Mouse (Mus musculus) midbrain, postnatal 0 days (tissue): ENCODE results near the gene Hmga1b. TPM values are rescaled to one million over a fixed set of nuclear protein-coding genes. Genes with fewer than 3 reads are reported as not detected.
A peak's percentile ranks its signal among the peaks of the same experiment; 100 is the strongest.
"Not testable (repeated sequence)": the region's sequence is repeated elsewhere in the genome, so short reads cannot be mapped to it uniquely, and the experiment has no call there.

ENCODE experiments used
- ATAC-seq: fragments of 200-750 bp; cut with Nextera tagmentation; 2 replicates; pipeline ENCODE4 v1.8.0; 2017; ENCODE audit warnings: moderate number of reproducible peaks, mild to moderate bottlenecking, moderate TSS enrichment, moderate library complexity; ENCODE audit not compliant: low FRiP score
- DNase-seq: peaks from one replicate; pipeline ENCODE4 v3.0.0-alpha.2; 2015; ENCODE audit warnings: low spot score
- H3K27ac ChIP-seq: fragments of 300-500 bp; sonication (generic); 2 replicates; pipeline ENCODE4 v1.5.1; 2014; ENCODE audit warnings: low read depth, mild to moderate bottlenecking, low read length, mixed read lengths
- H3K27me3 ChIP-seq: fragments of 300-500 bp; sonication (generic); 2 replicates; pipeline ENCODE4 v1.6.1; 2014; ENCODE audit warnings: low read length, control low read depth, mixed read lengths; ENCODE audit not compliant: insufficient read depth
- H3K36me3 ChIP-seq: fragments of 300-500 bp; sonication (generic); 2 replicates; pipeline ENCODE4 v1.6.1; 2014; ENCODE audit warnings: low read length, control low read depth, mixed read lengths; ENCODE audit not compliant: insufficient read depth
- H3K4me1 ChIP-seq: fragments of 300-500 bp; sonication (generic); 2 replicates; pipeline ENCODE4 v1.6.1; 2014; ENCODE audit warnings: mild to moderate bottlenecking, control low read depth, antibody characterized with exemption, low read length, mixed read lengths; ENCODE audit not compliant: insufficient read depth
- H3K4me2 ChIP-seq: fragments of 300-500 bp; sonication (generic); 2 replicates; pipeline ENCODE4 v1.6.1; 2014; ENCODE audit warnings: low read depth, mild to moderate bottlenecking, low read length, mixed read lengths; ENCODE audit not compliant: poor library complexity, severe bottlenecking
- H3K4me3 ChIP-seq: fragments of 300-500 bp; sonication (generic); 2 replicates; pipeline ENCODE4 v1.5.1; 2014; ENCODE audit warnings: low read depth, mild to moderate bottlenecking, low read length, moderate library complexity
- H3K9ac ChIP-seq: fragments of 300-500 bp; sonication (generic); replicated peaks from 2 replicates; pipeline ENCODE4 v1.6.1; 2014; ENCODE audit warnings: mild to moderate bottlenecking, low read length, moderate library complexity, mixed read lengths; ENCODE audit not compliant: poor library complexity, severe bottlenecking
- H3K9me3 ChIP-seq: fragments of 300-500 bp; sonication (generic); 2 replicates; pipeline ENCODE4 v1.6.1; 2016; ENCODE audit warnings: low read length, control low read depth
- CTCF ChIP-seq: IDR thresholded peaks from 2 replicates; pipeline ENCODE4 v1.5.1; 2016; ENCODE audit warnings: antibody characterized with exemption, mild to moderate bottlenecking
- WGBS: fragments of 180-500 bp; shearing (Covaris S2); extraction: QIAGEN DNeasy Blood & Tissue Kit; methylation state at CpG from one replicate; pipeline ENCODE4 v1.1.7; 2014; 5-methylcytosine and 5-hydroxymethylcytosine counted together
- polyA plus RNA-seq: library from polyadenylated mRNA; unstranded; fragments of >200 nt; fragmentation: Nextera tagmentation; extraction: Ambion mirVana; gene quantifications from 2 replicates; pipeline ENCODE4 v1.2.1, GENCODE M21; 2015
- total RNA-seq: library from RNA; depleted of rRNA; stranded (reverse); fragments of >200 nt; gene quantifications from 2 replicates; pipeline ENCODE4 v1.2.3, GENCODE M21; 2014

Gene Hmga1b
- total and polyA plus RNA-seq, 2 experiments from 2014 or later, result 0.93 to 2.7 TPM

- H3K4me3 ChIP-seq, result peak overlapping the region; percentile 84
- peaks cover 9% of the 10 kb centered on the region; the same call in 1 of the 2 replicates for H3K4me1 ChIP-seq
- peaks cover 31% of the 10 kb centered on the region for H3K36me3 ChIP-seq
- ATAC-seq, result peak; percentile 29; the same call in 1 of the 2 replicates
- TF ChIP-seq CTCF, result no peak
- under 1% methylated on average over 26 of the region's 42 CpGs for WGBS
- H3K27ac ChIP-seq, result peak overlapping the region; percentile 82
- H3K4me2 ChIP-seq, result peak overlapping the region; percentile 97
- no peak for DNase-seq
- peak overlapping the region; percentile 86 for H3K9ac ChIP-seq
- no peaks in the 10 kb centered on the region for H3K27me3 ChIP-seq
- no peaks in the 10 kb centered on the region for H3K9me3 ChIP-seq
Measured at GRCm38 (mm10) chr11:120783426-120784063, 21.0 kb downstream of the Hmga1b start.

DNA sequence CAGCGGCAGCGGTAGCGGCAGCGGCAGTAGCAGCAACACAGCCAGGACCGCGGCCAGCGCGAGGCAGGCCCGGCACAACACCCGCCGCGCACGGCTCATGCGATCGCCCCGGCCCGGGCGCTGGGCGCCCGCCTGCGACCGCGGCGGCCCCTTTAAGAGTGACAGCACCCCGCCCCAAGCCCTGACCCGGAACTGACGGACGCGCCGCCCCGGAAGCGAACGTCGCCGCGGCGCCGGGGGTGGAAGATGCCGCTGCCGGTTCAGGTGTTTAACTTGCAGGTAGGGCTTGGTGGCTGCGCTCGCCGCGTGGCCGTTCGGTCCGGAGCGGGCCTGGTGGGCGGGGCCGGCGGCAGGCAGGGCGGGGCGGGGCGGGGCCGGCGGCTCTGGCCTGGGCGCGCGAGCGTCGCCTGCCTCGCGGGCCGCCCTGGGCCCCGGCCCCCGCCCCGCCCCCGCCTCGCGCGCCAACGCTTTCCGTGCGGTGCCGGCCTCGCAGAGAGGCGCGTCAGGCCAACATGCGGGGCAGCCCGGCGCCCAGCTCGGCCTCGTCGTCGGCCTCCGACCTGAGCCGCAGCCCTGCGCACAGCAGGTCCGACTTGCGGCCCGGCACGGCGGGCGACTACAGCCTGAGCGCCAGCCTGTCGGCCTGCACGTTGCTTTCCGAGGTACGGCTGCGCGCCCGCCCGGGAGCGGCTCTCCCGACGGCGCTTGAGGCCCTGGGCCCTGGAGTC is 21.6 kb downstream of the Hmga1b start, which contains the start of the genes Rfng and Gps1:
Rfng (minus strand) TSS at position 144 of the 728 bp plus-strand sequence.
Gps1 (plus strand) TSS at position 209 of the 728 bp plus-strand sequence.
- TF ChIP-seq CTCF, result no peak
- Histone ChIP-seq H3K9ac (peak within 1 kb of the TSS; percentile 86), H3K36me3 (peaks cover 35% of the 10 kb centered on the region), H3K4me3 (peak within 1 kb of the TSS; percentile 84), H3K27ac (peak within 1 kb of the TSS; percentile 82), H3K4me1 (peaks cover 9% of the 10 kb centered on the region; the same call in 1 of the 2 replicates), H3K9me3 (no peaks in the 10 kb centered on the region), H3K4me2 (peak within 1 kb of the TSS; percentile 97), H3K27me3 (no peaks in the 10 kb centered on the region)
- DNase-seq, result peak; percentile 81
- ATAC-seq, result peak; percentile 78
- WGBS, result 0% methylated on average over 56 of the region's 107 CpGs

GRCm38 (mm10) chr11:120785145-120785544 is 22.6 kb downstream of the Hmga1b start:
- Histone ChIP-seq H3K4me2 (peak overlapping the region; percentile 97), H3K9ac (peak overlapping the region; percentile 86), H3K36me3 (peaks cover 40% of the 10 kb centered on the region), H3K9me3 (no peaks in the 10 kb centered on the region), H3K4me3 (peak overlapping the region; percentile 84), H3K27ac (no peak overlapping the region), H3K27me3 (no peaks in the 10 kb centered on the region), H3K4me1 (peaks cover 9% of the 10 kb centered on the region; the same call in 1 of the 2 replicates)
- no peak for ATAC-seq
- no peak for DNase-seq
- 40% methylated on average over 9 of the region's 9 CpGs for WGBS
- TF ChIP-seq CTCF, result no peak

DNA sequence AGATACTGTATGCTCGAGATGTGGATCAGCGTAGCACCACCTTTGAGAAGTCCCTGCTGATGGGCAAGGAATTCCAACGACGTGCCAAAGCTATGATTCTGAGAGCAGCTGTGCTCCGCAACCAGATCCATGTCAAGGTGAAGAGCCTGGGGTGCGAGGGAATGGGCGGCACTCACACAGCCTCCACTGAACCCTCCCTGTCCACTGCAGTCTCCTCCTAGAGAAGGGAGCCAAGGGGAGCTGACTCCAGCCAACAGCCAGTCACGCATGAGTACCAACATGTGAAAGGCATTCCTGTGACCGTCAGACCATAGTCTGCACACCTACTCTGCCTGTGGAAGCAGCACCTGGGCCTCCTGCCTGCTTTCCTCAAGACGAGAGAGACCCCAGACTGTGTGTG is 25.9 kb downstream of the Hmga1b start:
- DNase-seq, H3K27me3 ChIP-seq, H3K4me1 ChIP-seq, H3K4me2 ChIP-seq, H3K4me3 ChIP-seq, ATAC-seq, H3K27ac ChIP-seq, H3K9me3 ChIP-seq, H3K9ac ChIP-seq: not testable (repeated sequence)
- peaks cover 52% of the 10 kb centered on the region for H3K36me3 ChIP-seq
- WGBS, result 89% methylated on average over 9 of the region's 10 CpGs

- H3K27ac ChIP-seq, result no peak overlapping the region
- H3K27me3 ChIP-seq, result no peaks in the 10 kb centered on the region
- H3K4me1 ChIP-seq, result peaks cover 9% of the 10 kb centered on the region; the same call in 1 of the 2 replicates
- no peak for TF ChIP-seq CTCF
- DNase-seq, result no peak
- peaks cover 56% of the 10 kb centered on the region for H3K36me3 ChIP-seq
- no peak overlapping the region for H3K4me2 ChIP-seq
- 90% methylated on average over 4 of the region's 4 CpGs for WGBS
- no peak overlapping the region for H3K9ac ChIP-seq
- no peak for ATAC-seq
- H3K4me3 ChIP-seq, result no peak overlapping the region
- H3K9me3 ChIP-seq, result no peaks in the 10 kb centered on the region
Measured at GRCm38 (mm10) chr11:120789355-120789754, 26.8 kb downstream of the Hmga1b start.

- H3K4me3 ChIP-seq, result no peak overlapping the region
- TF ChIP-seq CTCF, result peak; percentile 34; the same call in 1 of the 2 replicates
- DNase-seq, result no peak
- H3K9me3 ChIP-seq, result no peaks in the 10 kb centered on the region
- H3K4me1 ChIP-seq, result peaks cover 7% of the 10 kb centered on the region; the same call in 1 of the 2 replicates
- H3K27ac ChIP-seq, result no peak overlapping the region
- peaks cover 57% of the 10 kb centered on the region for H3K36me3 ChIP-seq
- H3K9ac ChIP-seq, result no peak overlapping the region
- ATAC-seq, result no peak
- H3K27me3 ChIP-seq, result no peaks in the 10 kb centered on the region
- no peak overlapping the region for H3K4me2 ChIP-seq
- WGBS, result 94% methylated on average over 3 of the region's 3 CpGs
Measured at GRCm38 (mm10) chr11:120789810-120790209, 27.2 kb downstream of the Hmga1b start.
